Mouse (Mus musculus) MN1 (cell line): ENCODE measurements around the gene Ddx19b.
"Not testable (repeated sequence)": the region's sequence is repeated elsewhere in the genome, so short reads cannot be mapped to it uniquely, and the experiment has no call there.

ENCODE experiments used
- DNase-seq: peaks from one replicate; pipeline ENCODE4 v3.0.0-alpha.2; 2016; ENCODE audit warnings: low spot score

Gene Ddx19b

GRCm38 (mm10) chr8:110964666-110965065 lies 66.9 kb downstream of the Ddx19b start:
- peak; percentile 30 for DNase-seq

DNA sequence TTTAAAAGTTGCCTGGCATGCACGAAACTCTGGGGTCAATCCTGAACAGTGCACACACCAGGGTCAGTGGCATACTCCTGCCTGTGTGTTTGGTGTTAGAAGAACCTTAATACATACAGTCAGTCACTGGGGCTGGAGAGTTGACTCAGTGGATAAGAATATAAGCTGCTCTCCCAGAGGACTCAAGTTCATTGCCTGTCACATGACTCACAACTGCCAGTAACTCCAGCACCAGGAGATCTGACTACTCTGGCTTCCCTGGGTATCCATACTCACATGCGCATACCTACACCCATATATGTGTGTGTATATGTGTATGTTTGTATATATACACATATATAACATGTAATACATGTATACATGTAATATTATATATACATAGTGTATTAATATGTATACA lies 68.5 kb downstream of the Ddx19b start:
- no peak for DNase-seq

DNA sequence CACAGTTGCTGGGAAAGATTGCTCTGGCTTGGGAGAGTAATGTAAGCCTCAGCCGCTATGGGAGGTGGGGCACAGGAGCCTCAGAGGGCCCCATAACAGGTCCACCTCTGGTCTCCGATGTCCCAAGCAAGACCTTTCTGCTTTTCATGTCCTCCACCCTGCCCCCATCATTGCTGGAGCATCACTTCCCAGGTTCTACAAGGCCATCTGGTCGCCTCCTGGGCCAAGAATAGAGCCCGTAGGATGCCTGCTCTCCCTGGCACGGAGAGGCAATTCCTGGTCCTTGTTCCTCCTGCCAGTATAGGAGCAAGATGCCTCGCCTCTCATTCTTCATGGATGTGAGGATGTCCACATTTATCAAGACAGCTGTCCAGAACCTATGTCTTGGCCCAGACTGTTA lies 71.6 kb downstream of the Ddx19b start:
- no peak for DNase-seq

GRCm38 (mm10) chr8:110959071-110959780 lies 72.3 kb downstream of the Ddx19b start:
- DNase-seq = no peak

DNA sequence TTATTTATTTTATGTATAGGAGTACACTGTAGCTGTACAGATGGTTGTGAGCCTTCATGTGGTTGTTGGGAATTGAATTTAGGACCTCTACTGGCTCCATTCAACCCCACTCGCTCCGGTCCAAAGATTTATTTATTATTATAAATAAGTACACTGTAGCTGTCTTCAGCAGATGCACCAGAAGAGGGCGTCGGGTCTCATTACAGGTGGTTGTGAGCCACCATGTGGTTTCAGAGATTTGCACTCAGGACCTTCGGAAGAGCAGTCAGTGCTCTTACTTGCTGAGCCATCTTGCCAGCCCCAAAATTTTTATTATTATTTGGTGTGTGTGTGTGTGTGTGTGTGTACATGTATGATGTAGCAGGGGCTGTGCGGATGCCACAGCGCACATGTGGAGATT lies 73.0 kb downstream of the Ddx19b start:
- DNase-seq = not testable (repeated sequence)

DNA sequence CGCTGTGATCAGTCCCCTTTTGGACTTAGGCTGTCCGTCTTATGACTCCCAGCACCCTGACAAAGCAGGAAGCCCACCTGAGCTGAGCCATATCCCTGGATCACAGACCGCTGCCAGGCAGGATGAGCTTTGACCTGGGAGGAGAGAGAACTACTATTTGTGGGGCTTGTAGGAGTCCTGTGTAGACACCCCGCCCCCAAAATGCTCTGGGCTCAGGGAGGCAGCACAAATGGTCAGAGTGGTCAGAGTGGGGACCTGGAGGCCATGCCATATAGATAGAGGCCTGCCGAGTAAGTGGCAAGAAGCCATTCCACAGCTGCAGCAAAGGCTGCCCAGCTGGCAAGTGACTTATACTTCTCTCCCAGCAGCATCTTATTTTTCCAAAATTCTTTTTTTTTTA lies 73.4 kb downstream of the Ddx19b start:
- DNase-seq = no peak

DNA sequence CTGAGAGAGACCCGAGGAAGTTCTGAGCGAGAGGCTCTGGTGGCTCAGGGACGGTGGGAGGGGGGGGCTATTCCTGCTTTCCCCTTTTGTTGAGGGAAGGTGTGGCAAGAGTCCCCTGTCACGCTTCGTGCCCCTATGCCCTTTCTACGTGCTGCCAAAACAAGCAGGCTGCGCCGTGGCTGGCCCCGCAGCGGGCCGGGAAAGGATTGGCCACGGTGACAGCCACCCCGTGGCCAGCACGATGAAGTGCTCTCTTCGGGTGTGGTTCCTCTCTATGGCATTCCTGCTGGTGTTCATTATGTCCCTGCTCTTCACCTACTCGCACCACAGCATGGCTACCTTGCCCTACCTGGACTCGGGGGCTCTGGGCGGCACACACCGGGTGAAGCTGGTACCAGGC lies 74.1 kb downstream of the Ddx19b start:
- DNase-seq = no peak

DNA sequence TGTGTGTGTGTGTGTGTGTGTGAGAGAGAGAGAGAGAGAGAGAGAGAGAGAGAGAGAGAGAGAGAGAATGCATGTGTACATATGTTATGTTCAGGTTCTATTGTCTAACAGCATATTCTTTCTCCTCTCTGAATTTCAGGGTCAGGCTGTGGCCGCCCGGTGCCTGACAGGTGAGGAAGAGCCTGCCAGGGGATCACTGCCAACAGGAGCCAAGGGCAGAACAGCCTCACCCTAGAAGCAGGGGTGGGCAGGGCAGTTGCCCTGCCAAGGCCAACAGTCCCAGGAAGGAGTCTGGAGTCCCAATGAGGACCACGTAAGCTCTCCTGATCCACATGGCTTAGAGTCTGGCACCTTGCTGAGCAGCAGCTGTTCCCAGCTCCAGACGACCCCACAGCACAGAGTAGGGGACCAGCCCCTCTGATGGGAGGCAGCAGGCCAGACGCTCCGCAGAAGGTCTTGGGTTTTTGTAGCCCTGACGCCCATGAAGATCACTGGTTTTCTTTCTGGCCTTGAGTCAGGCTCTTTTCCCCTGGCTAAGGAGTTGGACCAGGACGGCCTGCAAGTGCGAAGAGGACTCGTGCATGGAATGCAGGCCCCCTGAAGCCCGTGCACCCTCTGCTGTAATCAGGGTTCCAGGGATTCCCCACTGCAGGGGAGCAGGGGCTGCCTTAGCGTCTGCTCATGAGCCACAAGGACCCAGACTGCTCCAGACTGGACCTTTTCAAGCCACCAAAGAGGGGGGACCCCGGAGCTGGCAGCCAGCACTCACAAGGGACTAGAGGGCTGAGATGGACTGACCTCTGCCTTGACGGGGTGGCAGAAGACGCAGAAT lies 74.7 kb downstream of the Ddx19b start:
- DNase-seq = no peak

GRCm38 (mm10) chr8:110954776-110955175 lies 76.8 kb downstream of the Ddx19b start:
- DNase-seq = no peak
